Mouse (Mus musculus) heart, adult 11 months (tissue): ENCODE results near the gene Zbtb41.

Source experiments
- DNase-seq: peaks from one replicate; pipeline ENCODE4 v3.0.0; 2022

Zbtb41 gene

GRCm38 (mm10) chr1:139480246-139480645 is 58.2 kb downstream of the Zbtb41 start:
- no peak for DNase-seq

- DNase-seq: no peak
These were observed 59.1 kb downstream of the Zbtb41 start for GRCm38 (mm10) chr1:139481146-139481545.

GRCm38 (mm10) chr1:139494630-139495029 is 72.5 kb downstream of the Zbtb41 start:
- DNase-seq: no peak

- DNase-seq: no peak
These were observed 73.3 kb downstream of the Zbtb41 start for GRCm38 (mm10) chr1:139495408-139495807.

- peak; percentile 90 for DNase-seq
These were observed 74.1 kb downstream of the Zbtb41 start for GRCm38 (mm10) chr1:139496212-139496611.

- no peak for DNase-seq
These were observed 77.7 kb downstream of the Zbtb41 start for GRCm38 (mm10) chr1:139499751-139500150.

GRCm38 (mm10) chr1:139501258-139501752 is 79.2 kb downstream of the Zbtb41 start, which contains the start of gene F13b:
Gene F13b, plus strand, starts transcription at chr1:139501702.
- no peak for DNase-seq
